Mouse (Mus musculus): ENCODE data around the gene Hoxa6.

- TF ChIP-seq CTCF (IDR thresholded peaks at IDR 0.05; ENCODE audit: borderline replicate concordance, extremely low read depth, insufficient read depth, insufficient read length) (no peak), POLR2A (IDR thresholded peaks at IDR 0.05; ENCODE audit: borderline replicate concordance, extremely low read depth, insufficient read depth, insufficient read length, poor library complexity, severe bottlenecking) (no peak)
Observed at GRCm38 (mm10) chr6:52225612-52226568, 17.4 kb upstream of the Hoxa6 start.
